Mouse (Mus musculus): ENCODE data around the gene Hbb-bh2.
"Not testable (repeated sequence)": the region's sequence is repeated elsewhere in the genome, so short reads cannot be mapped to it uniquely, and the experiment has no call there.

Gene Hbb-bh2

GRCm38 (mm10) chr7:103811223-103811845 lies 29.0 kb downstream of the Hbb-bh2 start:
- DNase-seq, result no peak

GRCm38 (mm10) chr7:103810746-103811145 lies 29.6 kb downstream of the Hbb-bh2 start:
- no peak for DNase-seq

- no peak for DNase-seq
Observed at GRCm38 (mm10) chr7:103810296-103810695, 30.0 kb downstream of the Hbb-bh2 start.

- no peak for DNase-seq
Observed at GRCm38 (mm10) chr7:103809801-103810155, 30.5 kb downstream of the Hbb-bh2 start.

- DNase-seq, result no peak
Observed at GRCm38 (mm10) chr7:103808971-103809800, 31.1 kb downstream of the Hbb-bh2 start.

GRCm38 (mm10) chr7:103808120-103808519 lies 32.2 kb downstream of the Hbb-bh2 start:
- not testable (repeated sequence) for DNase-seq

GRCm38 (mm10) chr7:103806856-103807255 lies 33.5 kb downstream of the Hbb-bh2 start:
- DNase-seq, result peak; percentile 67

- no peak for DNase-seq
Observed at GRCm38 (mm10) chr7:103792669-103793388, 47.5 kb downstream of the Hbb-bh2 start.

- DNase-seq, result no peak
Observed at GRCm38 (mm10) chr7:103791721-103792120, 48.6 kb downstream of the Hbb-bh2 start, which contains the start of gene Olfr67. TSS of gene Olfr67 (minus strand) at chr7:103791821.
